Mouse (Mus musculus): Measurements from ENCODE around the gene Irf6. TPM values are rescaled to one million over a fixed set of nuclear protein-coding genes. Genes with fewer than 3 reads are reported as not detected.
A peak's percentile ranks its signal among the peaks of the same experiment; 100 is the strongest.

Gene Irf6
- polyA plus RNA-seq, 1 experiment from 2014 or later = 0.60 TPM

DNA sequence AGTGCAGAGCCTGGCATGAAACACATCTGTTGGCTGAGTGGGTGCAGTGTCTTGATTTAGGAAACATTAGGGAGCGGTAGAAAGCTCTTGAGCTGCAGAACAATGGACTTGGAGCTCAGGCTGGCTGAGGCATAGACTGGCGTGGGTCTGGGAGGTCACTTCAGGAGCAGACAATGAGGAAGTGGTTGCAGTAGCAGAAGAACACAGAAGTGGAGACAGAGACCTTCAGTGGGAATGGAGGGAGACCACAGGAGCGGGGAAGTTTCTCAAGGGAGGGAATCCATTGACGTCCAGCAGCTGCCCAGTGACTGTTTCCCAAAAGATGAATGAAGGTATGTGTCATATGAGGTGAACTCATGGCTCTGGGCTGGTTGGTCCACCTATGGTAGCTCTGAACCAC, 7.8 kb upstream of the Irf6 start:
- Histone ChIP-seq H3K9ac (ENCODE audit: low read length) (no peak overlapping the region), H3K27ac (ENCODE audit: low read depth, low read length) (no peak overlapping the region), H3K4me3 (ENCODE audit: low read depth, low read length) (no peak overlapping the region), H3K27me3 (replicated peaks; ENCODE audit: control insufficient read depth, insufficient read depth, low read length) (no peaks in the 10 kb centered on the region), H3K4me1 (ENCODE audit: control insufficient read depth, insufficient read depth, low read length) (no peaks in the 10 kb centered on the region), H3K4me2 (ENCODE audit: low read length) (no peak overlapping the region), H3K9me3 (replicated peaks; ENCODE audit: control insufficient read depth, low read length) (no peaks in the 10 kb centered on the region), H3K36me3 (ENCODE audit: control insufficient read depth, insufficient read depth, low read length) (no peaks in the 10 kb centered on the region)
- DNase-seq (ENCODE audit: low spot score) = no peak
- ATAC-seq = no peak
- 81% methylated on average over 4 of the region's 4 CpGs for WGBS

DNA sequence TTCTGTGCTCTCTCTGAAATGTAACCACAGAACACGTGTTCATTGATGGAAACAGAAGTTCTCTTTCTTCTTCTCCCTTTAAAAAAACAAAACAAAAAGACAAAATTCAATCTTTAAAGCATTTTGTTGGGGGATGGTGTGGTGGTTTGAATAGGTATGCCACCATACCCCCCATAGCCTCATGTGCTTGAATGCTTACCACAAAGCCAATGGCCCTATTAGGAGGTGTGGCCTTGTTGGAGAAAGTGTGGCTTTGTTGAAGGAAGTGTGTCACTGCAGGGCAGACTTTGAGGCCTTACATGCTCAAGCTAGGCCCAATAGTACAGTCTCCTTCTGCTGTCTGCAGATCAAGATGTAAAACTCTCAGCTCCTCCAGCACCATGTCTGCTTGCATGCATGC, 6.5 kb upstream of the Irf6 start:
- H3K9ac ChIP-seq (ENCODE audit: low read length) = no peak overlapping the region
- H3K9me3 ChIP-seq (replicated peaks; ENCODE audit: control insufficient read depth, low read length) = no peaks in the 10 kb centered on the region
- no peak for DNase-seq (ENCODE audit: low spot score)
- no peaks in the 10 kb centered on the region for H3K27me3 ChIP-seq (replicated peaks; ENCODE audit: control insufficient read depth, insufficient read depth, low read length)
- no peak for ATAC-seq
- no peaks in the 10 kb centered on the region for H3K4me1 ChIP-seq (ENCODE audit: control insufficient read depth, insufficient read depth, low read length)
- H3K36me3 ChIP-seq (ENCODE audit: control insufficient read depth, insufficient read depth, low read length) = no peaks in the 10 kb centered on the region
- 81% methylated on average over 1 of the region's 1 CpGs for WGBS
- H3K4me3 ChIP-seq (ENCODE audit: low read depth, low read length) = no peak overlapping the region
- H3K27ac ChIP-seq (ENCODE audit: low read depth, low read length) = no peak overlapping the region
- H3K4me2 ChIP-seq (ENCODE audit: low read length) = no peak overlapping the region

DNA sequence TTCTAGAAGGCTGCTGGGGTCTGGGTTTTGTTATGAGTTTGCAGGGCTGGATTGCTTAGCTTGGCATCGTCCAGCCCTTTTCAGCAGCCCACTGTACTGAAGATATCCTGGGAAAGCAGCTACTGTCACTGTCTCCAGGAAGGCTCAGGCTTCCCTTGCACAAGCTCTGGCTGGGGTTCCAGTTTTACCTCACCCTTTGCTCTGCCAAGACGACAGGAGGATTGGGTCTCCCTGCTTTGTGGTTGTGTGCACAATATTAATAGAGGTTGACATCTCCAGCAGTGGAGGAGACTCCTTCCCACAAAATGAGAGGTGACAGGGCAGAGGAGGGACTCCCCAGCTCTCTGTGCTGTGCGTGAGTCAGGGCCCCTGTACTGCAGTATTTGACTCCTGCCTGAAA, 3.7 kb upstream of the Irf6 start:
- WGBS = 67% methylated on average over 3 of the region's 3 CpGs
- H3K4me2 ChIP-seq (ENCODE audit: low read length) = no peak overlapping the region
- H3K9ac ChIP-seq (ENCODE audit: low read length) = no peak overlapping the region
- no peak for DNase-seq (ENCODE audit: low spot score)
- no peak overlapping the region for H3K4me3 ChIP-seq (ENCODE audit: low read depth, low read length)
- peaks cover 18% of the 10 kb centered on the region for H3K27me3 ChIP-seq (replicated peaks; ENCODE audit: control insufficient read depth, insufficient read depth, low read length)
- no peaks in the 10 kb centered on the region for H3K4me1 ChIP-seq (ENCODE audit: control insufficient read depth, insufficient read depth, low read length)
- no peak overlapping the region for H3K27ac ChIP-seq (ENCODE audit: low read depth, low read length)
- H3K36me3 ChIP-seq (ENCODE audit: control insufficient read depth, insufficient read depth, low read length) = no peaks in the 10 kb centered on the region
- no peak for ATAC-seq
- no peaks in the 10 kb centered on the region for H3K9me3 ChIP-seq (replicated peaks; ENCODE audit: control insufficient read depth, low read length)

DNA sequence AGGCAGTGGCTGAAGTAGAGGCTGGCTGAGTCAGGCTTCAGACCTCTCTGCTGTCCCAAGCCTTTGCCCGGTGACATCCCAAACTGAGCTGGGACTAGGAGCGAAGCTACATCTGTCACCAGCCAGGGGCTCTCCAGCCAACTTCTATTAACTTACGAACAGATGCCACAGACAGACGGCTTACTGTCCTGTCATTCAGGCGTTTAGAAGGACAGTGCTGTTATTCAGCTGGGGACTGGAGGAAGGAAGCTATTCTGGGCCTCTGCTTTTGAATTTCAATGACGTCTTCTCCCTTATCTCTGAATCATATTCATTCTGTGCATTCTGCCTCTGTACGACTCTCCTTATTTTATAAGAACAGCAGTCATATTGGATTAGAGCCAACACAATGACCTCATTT, 1.8 kb upstream of the Irf6 start:
- WGBS = 43% methylated on average over 7 of the region's 7 CpGs
- Histone ChIP-seq H3K27me3 (replicated peaks; ENCODE audit: control insufficient read depth, insufficient read depth, low read length) (peaks cover 21% of the 10 kb centered on the region), H3K4me1 (ENCODE audit: control insufficient read depth, insufficient read depth, low read length) (no peaks in the 10 kb centered on the region), H3K4me2 (ENCODE audit: low read length) (no peak overlapping the region), H3K9me3 (replicated peaks; ENCODE audit: control insufficient read depth, low read length) (no peaks in the 10 kb centered on the region), H3K4me3 (ENCODE audit: low read depth, low read length) (no peak overlapping the region), H3K27ac (ENCODE audit: low read depth, low read length) (no peak overlapping the region), H3K9ac (ENCODE audit: low read length) (no peak overlapping the region), H3K36me3 (ENCODE audit: control insufficient read depth, insufficient read depth, low read length) (no peaks in the 10 kb centered on the region)
- DNase-seq (ENCODE audit: low spot score) (peak; percentile 21), ATAC-seq (no peak; the same call in 1 of the 2 replicates)

- ATAC-seq (no peak), DNase-seq (ENCODE audit: low spot score) (no peak)
- Histone ChIP-seq H3K9me3 (replicated peaks; ENCODE audit: control insufficient read depth, low read length) (no peaks in the 10 kb centered on the region), H3K9ac (ENCODE audit: low read length) (no peak overlapping the region), H3K4me1 (ENCODE audit: control insufficient read depth, insufficient read depth, low read length) (no peaks in the 10 kb centered on the region), H3K4me2 (ENCODE audit: low read length) (no peak overlapping the region), H3K4me3 (ENCODE audit: low read depth, low read length) (no peak overlapping the region), H3K36me3 (ENCODE audit: control insufficient read depth, insufficient read depth, low read length) (no peaks in the 10 kb centered on the region), H3K27me3 (replicated peaks; ENCODE audit: control insufficient read depth, insufficient read depth, low read length) (peaks cover 21% of the 10 kb centered on the region), H3K27ac (ENCODE audit: low read depth, low read length) (no peak overlapping the region)
- 27% methylated on average over 16 of the region's 16 CpGs for WGBS
These were observed 650 bp downstream of the Irf6 start for GRCm38 (mm10) chr1:193153561-193153960.

- peaks cover 21% of the 10 kb centered on the region for H3K27me3 ChIP-seq (replicated peaks; ENCODE audit: control insufficient read depth, insufficient read depth, low read length)
- DNase-seq (ENCODE audit: low spot score) (no peak), ATAC-seq (no peak)
- no peak overlapping the region for H3K9ac ChIP-seq (ENCODE audit: low read length)
- H3K4me3 ChIP-seq (ENCODE audit: low read depth, low read length) = no peak overlapping the region
- H3K36me3 ChIP-seq (ENCODE audit: control insufficient read depth, insufficient read depth, low read length) = no peaks in the 10 kb centered on the region
- no peak overlapping the region for H3K4me2 ChIP-seq (ENCODE audit: low read length)
- no peaks in the 10 kb centered on the region for H3K9me3 ChIP-seq (replicated peaks; ENCODE audit: control insufficient read depth, low read length)
- H3K27ac ChIP-seq (ENCODE audit: low read depth, low read length) = no peak overlapping the region
- H3K4me1 ChIP-seq (ENCODE audit: control insufficient read depth, insufficient read depth, low read length) = no peaks in the 10 kb centered on the region
- WGBS = 80% methylated on average over 15 of the region's 15 CpGs
These were observed 3.6 kb downstream of the Irf6 start for GRCm38 (mm10) chr1:193156316-193157110.

GRCm38 (mm10) chr1:193157111-193157492, 4.2 kb downstream of the Irf6 start:
- Histone ChIP-seq H3K4me3 (ENCODE audit: low read depth, low read length) (no peak overlapping the region), H3K36me3 (ENCODE audit: control insufficient read depth, insufficient read depth, low read length) (no peaks in the 10 kb centered on the region), H3K4me1 (ENCODE audit: control insufficient read depth, insufficient read depth, low read length) (no peaks in the 10 kb centered on the region), H3K27me3 (replicated peaks; ENCODE audit: control insufficient read depth, insufficient read depth, low read length) (peaks cover 21% of the 10 kb centered on the region), H3K27ac (ENCODE audit: low read depth, low read length) (no peak overlapping the region), H3K9me3 (replicated peaks; ENCODE audit: control insufficient read depth, low read length) (no peaks in the 10 kb centered on the region), H3K9ac (ENCODE audit: low read length) (no peak overlapping the region), H3K4me2 (ENCODE audit: low read length) (no peak overlapping the region)
- DNase-seq (ENCODE audit: low spot score) (no peak), ATAC-seq (no peak)
- WGBS = 79% methylated on average over 8 of the region's 8 CpGs

DNA sequence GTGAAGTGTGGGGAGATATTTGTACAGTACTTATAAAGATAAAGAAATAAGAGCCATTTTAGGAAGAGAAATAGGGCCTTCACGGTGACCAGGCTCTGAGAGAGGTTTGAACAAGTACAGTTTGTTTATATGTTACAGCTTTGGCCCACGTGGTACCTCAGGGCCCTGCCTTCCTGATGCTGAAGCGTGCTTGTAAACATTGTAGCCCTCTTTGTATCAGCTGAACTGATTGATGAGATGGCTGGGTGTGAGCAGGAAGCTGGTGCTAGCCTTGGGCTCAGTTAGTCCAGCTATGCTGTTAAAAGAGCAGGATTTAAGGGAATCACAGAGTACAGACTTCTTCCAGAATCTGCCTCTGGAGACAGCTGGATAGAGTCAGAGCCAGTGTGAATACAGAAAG, 6.3 kb downstream of the Irf6 start:
- no peak overlapping the region for H3K9ac ChIP-seq (ENCODE audit: low read length)
- H3K9me3 ChIP-seq (replicated peaks; ENCODE audit: control insufficient read depth, low read length) = no peaks in the 10 kb centered on the region
- peaks cover 4% of the 10 kb centered on the region for H3K27me3 ChIP-seq (replicated peaks; ENCODE audit: control insufficient read depth, insufficient read depth, low read length)
- no peaks in the 10 kb centered on the region for H3K4me1 ChIP-seq (ENCODE audit: control insufficient read depth, insufficient read depth, low read length)
- no peak overlapping the region for H3K27ac ChIP-seq (ENCODE audit: low read depth, low read length)
- WGBS = 66% methylated on average over 3 of the region's 3 CpGs
- H3K4me2 ChIP-seq (ENCODE audit: low read length) = no peak overlapping the region
- DNase-seq (ENCODE audit: low spot score) = no peak
- no peaks in the 10 kb centered on the region for H3K36me3 ChIP-seq (ENCODE audit: control insufficient read depth, insufficient read depth, low read length)
- no peak for ATAC-seq
- H3K4me3 ChIP-seq (ENCODE audit: low read depth, low read length) = no peak overlapping the region

DNA sequence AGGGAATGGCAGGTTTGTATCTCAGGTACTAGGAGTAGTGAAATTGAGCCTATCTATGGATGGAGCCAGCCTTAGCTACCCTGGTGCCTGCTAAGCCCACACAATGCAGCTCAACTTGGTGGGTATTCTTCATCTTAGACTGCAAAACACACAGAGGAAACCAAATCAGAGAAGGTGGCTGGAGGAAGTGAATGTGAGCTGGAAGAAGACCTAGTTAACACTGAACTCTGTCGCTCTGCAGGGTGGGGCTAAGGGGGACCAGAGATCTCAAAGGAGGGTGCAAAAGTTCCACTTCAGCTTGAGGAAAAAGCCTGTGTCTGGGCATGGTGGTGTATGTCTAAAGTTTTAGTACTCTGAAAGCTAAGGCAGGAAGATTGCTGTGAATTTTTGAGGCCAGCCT, 6.7 kb downstream of the Irf6 start:
- no peaks in the 10 kb centered on the region for H3K36me3 ChIP-seq (ENCODE audit: control insufficient read depth, insufficient read depth, low read length)
- H3K27ac ChIP-seq (ENCODE audit: low read depth, low read length) = no peak overlapping the region
- no peak for ATAC-seq
- DNase-seq (ENCODE audit: low spot score) = no peak
- H3K4me2 ChIP-seq (ENCODE audit: low read length) = no peak overlapping the region
- H3K9me3 ChIP-seq (replicated peaks; ENCODE audit: control insufficient read depth, low read length) = no peaks in the 10 kb centered on the region
- H3K9ac ChIP-seq (ENCODE audit: low read length) = no peak overlapping the region
- WGBS = 62% methylated on average over 1 of the region's 1 CpGs
- H3K27me3 ChIP-seq (replicated peaks; ENCODE audit: control insufficient read depth, insufficient read depth, low read length) = no peaks in the 10 kb centered on the region
- no peak overlapping the region for H3K4me3 ChIP-seq (ENCODE audit: low read depth, low read length)
- H3K4me1 ChIP-seq (ENCODE audit: control insufficient read depth, insufficient read depth, low read length) = no peaks in the 10 kb centered on the region

Data from forebrain, embryonic 14.5 days (tissue).